Mouse (Mus musculus) forebrain, embryonic 11.5 days (tissue): ENCODE measurements around the gene Commd7. TPM values are rescaled to one million over a fixed set of nuclear protein-coding genes. Genes with fewer than 3 reads are reported as not detected.
A peak's percentile ranks its signal among the peaks of the same experiment; 100 is the strongest.
"Not testable (repeated sequence)": the region's sequence is repeated elsewhere in the genome, so short reads cannot be mapped to it uniquely, and the experiment has no call there.

Experiments
- ATAC-seq: fragments of 200-750 bp; cut with Nextera tagmentation; replicated peaks from 2 replicates; pipeline ENCODE4 v1.8.0; 2017; ENCODE audit warnings: moderate TSS enrichment; ENCODE audit not compliant: low FRiP score
- DNase-seq: peaks from one replicate; pipeline ENCODE4 v3.0.0-alpha.2; 2017; ENCODE audit warnings: low spot score
- H3K27ac ChIP-seq: fragments of 300-500 bp; sonication (generic); 2 replicates; pipeline ENCODE4 v1.5.1; 2014; ENCODE audit warnings: low read depth, low read length
- H3K27me3 ChIP-seq: fragments of 300-500 bp; sonication (generic); 2 replicates; pipeline ENCODE4 v1.6.1; 2014; ENCODE audit warnings: mild to moderate bottlenecking, low read length, mixed read lengths; ENCODE audit not compliant: control insufficient read depth, insufficient read depth
- H3K36me3 ChIP-seq: fragments of 300-500 bp; sonication (generic); 2 replicates; pipeline ENCODE4 v1.6.1; 2014; ENCODE audit warnings: mild to moderate bottlenecking, low read length, moderate library complexity, mixed read lengths; ENCODE audit not compliant: control insufficient read depth, insufficient read depth
- H3K4me1 ChIP-seq: fragments of 300-500 bp; sonication (generic); replicated peaks from 2 replicates; pipeline ENCODE4 v1.6.1; 2014; ENCODE audit warnings: low read length, mixed read lengths; ENCODE audit not compliant: control insufficient read depth, insufficient read depth
- H3K4me2 ChIP-seq: fragments of 300-500 bp; sonication (generic); 2 replicates; pipeline ENCODE4 v1.6.1; 2014; ENCODE audit warnings: low read depth, mild to moderate bottlenecking, low read length, moderate library complexity, mixed read lengths; ENCODE audit not compliant: severe bottlenecking
- H3K4me3 ChIP-seq: fragments of 300-500 bp; sonication (generic); 2 replicates; pipeline ENCODE4 v1.5.1; 2014; ENCODE audit warnings: low read depth, low read length
- H3K9ac ChIP-seq: fragments of 300-500 bp; sonication (generic); 2 replicates; pipeline ENCODE4 v1.6.1; 2014; ENCODE audit warnings: low read length
- H3K9me3 ChIP-seq: fragments of 300-500 bp; sonication (generic); 2 replicates; pipeline ENCODE4 v1.6.1; 2016; ENCODE audit warnings: low read length, mixed read lengths; ENCODE audit not compliant: control insufficient read depth
- WGBS: fragments of 180-500 bp; shearing (Covaris S2); extraction: QIAGEN DNeasy Blood & Tissue Kit; methylation state at CpG from one replicate; pipeline ENCODE4 v1.1.7; 2014; 5-methylcytosine and 5-hydroxymethylcytosine counted together
- polyA plus RNA-seq: library from polyadenylated mRNA; unstranded; fragments of >200 nt; fragmentation: Nextera tagmentation; extraction: Ambion mirVana; gene quantifications from 2 replicates; pipeline ENCODE4 v1.2.1, GENCODE M21; 2014

Gene Commd7
- polyA plus RNA-seq, 1 experiment from 2014 or later, result 56.8 TPM

GRCm38 (mm10) chr2:153665401-153665800 lies 32.8 kb upstream of the Commd7 start:
- DNase-seq, result no peak
- ATAC-seq, result no peak
- no peak overlapping the region for H3K4me3 ChIP-seq
- H3K9ac ChIP-seq, result no peak overlapping the region
- H3K36me3 ChIP-seq, result no peaks in the 10 kb centered on the region; the same call in 1 of the 2 replicates
- WGBS, result 94% methylated on average over 7 of the region's 7 CpGs
- no peaks in the 10 kb centered on the region for H3K9me3 ChIP-seq
- no peaks in the 10 kb centered on the region for H3K27me3 ChIP-seq
- no peak overlapping the region for H3K4me2 ChIP-seq
- no peak overlapping the region for H3K27ac ChIP-seq
- H3K4me1 ChIP-seq, result no peaks in the 10 kb centered on the region

GRCm38 (mm10) chr2:153660616-153661015 lies 28.0 kb upstream of the Commd7 start:
- no peaks in the 10 kb centered on the region for H3K36me3 ChIP-seq

GRCm38 (mm10) chr2:153657659-153658058 lies 25.1 kb upstream of the Commd7 start:
- not testable (repeated sequence) for H3K4me1 ChIP-seq, H3K9me3 ChIP-seq, H3K36me3 ChIP-seq, H3K4me3 ChIP-seq, H3K27ac ChIP-seq, H3K4me2 ChIP-seq, DNase-seq, ATAC-seq, H3K27me3 ChIP-seq, H3K9ac ChIP-seq
- WGBS, result 81% methylated on average over 6 of the region's 8 CpGs

More at GRCm38 (mm10) chr2:153660616-153661015, 28.0 kb upstream of the Commd7 start:
- Histone ChIP-seq H3K27ac (no peak overlapping the region), H3K27me3 (no peaks in the 10 kb centered on the region), H3K9me3 (no peaks in the 10 kb centered on the region), H3K4me2 (no peak overlapping the region), H3K4me3 (no peak overlapping the region), H3K4me1 (no peaks in the 10 kb centered on the region), H3K9ac (no peak overlapping the region)
- WGBS, result 52% methylated on average over 3 of the region's 3 CpGs
- DNase-seq (no peak), ATAC-seq (no peak)

- H3K36me3 ChIP-seq, result no peaks in the 10 kb centered on the region
- H3K4me1 ChIP-seq, result peaks cover 14% of the 10 kb centered on the region; the same call in 1 of the 2 replicates
- H3K27me3 ChIP-seq, result peaks cover 4% of the 10 kb centered on the region; the same call in 1 of the 2 replicates
- 35% methylated on average over 3 of the region's 3 CpGs for WGBS
- H3K9me3 ChIP-seq, result no peaks in the 10 kb centered on the region
- H3K27ac ChIP-seq, result no peak overlapping the region
- no peak overlapping the region for H3K4me3 ChIP-seq
- ATAC-seq, result no peak
- no peak overlapping the region for H3K4me2 ChIP-seq
- DNase-seq, result no peak
- no peak overlapping the region; the same call in 1 of the 2 replicates for H3K9ac ChIP-seq
Observed at GRCm38 (mm10) chr2:153651681-153652080, 19.1 kb upstream of the Commd7 start.

GRCm38 (mm10) chr2:153650014-153650687 lies 17.6 kb upstream of the Commd7 start:
- Histone ChIP-seq H3K9me3 (no peaks in the 10 kb centered on the region), H3K4me1 (peaks cover 14% of the 10 kb centered on the region; the same call in 1 of the 2 replicates), H3K4me3 (peak overlapping the region; percentile 83), H3K27ac (no peak overlapping the region), H3K36me3 (no peaks in the 10 kb centered on the region), H3K27me3 (peaks cover 4% of the 10 kb centered on the region; the same call in 1 of the 2 replicates), H3K4me2 (peak overlapping the region; percentile 95), H3K9ac (peak overlapping the region; percentile 78)
- ATAC-seq, result peak; percentile 34
- 1% methylated on average over 28 of the region's 28 CpGs for WGBS
- DNase-seq, result peak; percentile 56

GRCm38 (mm10) chr2:153649298-153650013 lies 16.9 kb upstream of the Commd7 start, which contains the start of gene Dnmt3b:
Gene Dnmt3b (plus strand): TSS chr2:153649450.
- WGBS, result 1% methylated on average over 64 of the region's 93 CpGs
- H3K27me3 ChIP-seq, result peaks cover 4% of the 10 kb centered on the region; the same call in 1 of the 2 replicates
- ATAC-seq, result peak; percentile 87
- H3K9ac ChIP-seq, result peak within 1 kb of the TSS; percentile 78
- peak within 1 kb of the TSS; percentile 83 for H3K4me3 ChIP-seq
- no peaks in the 10 kb centered on the region for H3K36me3 ChIP-seq
- H3K27ac ChIP-seq, result no peak within 1 kb of the TSS
- no peaks in the 10 kb centered on the region for H3K9me3 ChIP-seq
- peak within 1 kb of the TSS; percentile 95 for H3K4me2 ChIP-seq
- DNase-seq, result peak; percentile 84
- H3K4me1 ChIP-seq, result peaks cover 14% of the 10 kb centered on the region; the same call in 1 of the 2 replicates

GRCm38 (mm10) chr2:153648773-153649297 lies 16.3 kb upstream of the Commd7 start:
- ATAC-seq, result peak; percentile 31
- DNase-seq, result no peak
- peaks cover 13% of the 10 kb centered on the region; the same call in 1 of the 2 replicates for H3K4me1 ChIP-seq
- H3K4me2 ChIP-seq, result peak overlapping the region; percentile 95
- H3K27me3 ChIP-seq, result peaks cover 4% of the 10 kb centered on the region; the same call in 1 of the 2 replicates
- H3K4me3 ChIP-seq, result peak overlapping the region; percentile 83
- no peaks in the 10 kb centered on the region for H3K36me3 ChIP-seq
- WGBS, result 20% methylated on average over 13 of the region's 14 CpGs
- peak overlapping the region; percentile 78 for H3K9ac ChIP-seq
- H3K27ac ChIP-seq, result no peak overlapping the region
- no peaks in the 10 kb centered on the region for H3K9me3 ChIP-seq

- Histone ChIP-seq H3K27ac (no peak overlapping the region), H3K27me3 (no peaks in the 10 kb centered on the region), H3K9ac (no peak overlapping the region), H3K4me2 (no peak overlapping the region), H3K4me3 (no peak overlapping the region), H3K9me3 (no peaks in the 10 kb centered on the region), H3K4me1 (peaks cover 3% of the 10 kb centered on the region; the same call in 1 of the 2 replicates), H3K36me3 (no peaks in the 10 kb centered on the region)
- no peak for ATAC-seq
- WGBS, result 14% methylated on average over 6 of the region's 6 CpGs
- no peak for DNase-seq
Observed at GRCm38 (mm10) chr2:153642999-153643398, 10.4 kb upstream of the Commd7 start.
